Mouse (Mus musculus) heart, postnatal 0 days (tissue): Measurements from ENCODE around the gene Ano5. TPM values are rescaled to one million over a fixed set of nuclear protein-coding genes. Genes with fewer than 3 reads are reported as not detected.

Experiments used
- ATAC-seq: fragments of 200-750 bp; cut with Nextera tagmentation; 2 replicates; pipeline ENCODE4 v1.8.0; 2017; ENCODE audit warnings: low read depth, moderate number of reproducible peaks, moderate library complexity; ENCODE audit not compliant: insufficient read depth
- DNase-seq: peaks from one replicate; pipeline ENCODE4 v3.0.0-alpha.2; 2016; ENCODE audit warnings: low spot score
- H3K27ac ChIP-seq: fragments of 300-500 bp; sonication (generic); 2 replicates; pipeline ENCODE4 v1.5.1; 2014; ENCODE audit warnings: low read depth, mild to moderate bottlenecking
- H3K27me3 ChIP-seq: fragments of 300-500 bp; sonication (generic); 2 replicates; pipeline ENCODE4 v1.6.1; 2014; ENCODE audit warnings: low read length, mixed read lengths; ENCODE audit not compliant: control insufficient read depth, insufficient read depth
- H3K36me3 ChIP-seq: fragments of 300-500 bp; sonication (generic); replicated peaks from 2 replicates; pipeline ENCODE4 v1.6.1; 2014; ENCODE audit warnings: low read length, mixed read lengths; ENCODE audit not compliant: control insufficient read depth, insufficient read depth
- H3K4me1 ChIP-seq: fragments of 300-500 bp; sonication (generic); 2 replicates; pipeline ENCODE4 v1.6.1; 2014; ENCODE audit warnings: antibody characterized with exemption; ENCODE audit not compliant: control insufficient read depth, insufficient read depth
- H3K4me2 ChIP-seq: fragments of 300-500 bp; sonication (generic); 2 replicates; pipeline ENCODE4 v1.6.1; 2014; ENCODE audit warnings: low read depth, mild to moderate bottlenecking, low read length, moderate library complexity
- H3K4me3 ChIP-seq: fragments of 300-500 bp; sonication (generic); 2 replicates; pipeline ENCODE4 v1.5.1; 2014; ENCODE audit warnings: low read depth, low read length
- H3K9ac ChIP-seq: fragments of 300-500 bp; sonication (generic); replicated peaks from 2 replicates; pipeline ENCODE4 v1.6.1; 2014; ENCODE audit warnings: low read depth, low read length, mixed read lengths
- H3K9me3 ChIP-seq: fragments of 300-500 bp; sonication (generic); replicated peaks from 2 replicates; pipeline ENCODE4 v1.6.1; 2016; ENCODE audit warnings: low read length; ENCODE audit not compliant: control insufficient read depth
- CTCF ChIP-seq: IDR thresholded peaks from 2 replicates; pipeline ENCODE4 v1.5.1; 2016; ENCODE audit warnings: antibody characterized with exemption, control low read depth, low read depth
- EP300 ChIP-seq: IDR thresholded peaks from 2 replicates; pipeline ENCODE4 v1.6.1; 2016; ENCODE audit warnings: antibody characterized with exemption, low read depth
- WGBS: fragments of 180-500 bp; shearing (Covaris S2); extraction: QIAGEN DNeasy Blood & Tissue Kit; methylation state at CpG from one replicate; pipeline ENCODE4 v1.1.7; 2014; 5-methylcytosine and 5-hydroxymethylcytosine counted together
- polyA plus RNA-seq: library from polyadenylated mRNA; unstranded; fragments of >200 nt; fragmentation: Nextera tagmentation; extraction: Ambion mirVana; gene quantifications from 2 replicates; pipeline ENCODE4 v1.2.1, GENCODE M21; 2015
- total RNA-seq: library from RNA; depleted of rRNA; stranded (reverse); fragments of >200 nt; gene quantifications from 2 replicates; pipeline ENCODE4 v1.2.3, GENCODE M21; 2014; ENCODE audit warnings: low replicate concordance

Ano5 gene
- total and polyA plus RNA-seq, 2 experiments from 2014 or later, result 0.07 TPM; not detected in 1

DNA sequence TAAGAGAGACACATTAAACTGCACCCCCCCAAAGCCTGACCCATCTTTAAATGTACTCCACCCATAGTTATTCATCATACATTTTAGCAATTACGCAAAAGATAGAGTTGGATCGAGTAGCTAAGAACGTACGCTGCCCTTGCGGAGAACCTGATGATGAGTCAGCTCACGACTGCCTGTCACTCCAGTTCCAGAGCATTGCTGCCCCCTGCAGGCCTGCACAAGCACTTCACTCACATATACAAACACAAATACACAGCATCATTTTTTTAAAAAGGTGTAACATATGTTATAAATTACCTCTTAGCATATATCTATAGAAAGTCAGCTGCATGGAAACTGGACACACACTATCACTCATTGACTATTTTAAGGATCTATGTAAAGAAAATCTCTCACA lies 29.9 kb downstream of the Ano5 start:
- 53% methylated on average over 6 of the region's 6 CpGs for WGBS
- no peak for ATAC-seq
- TF ChIP-seq EP300, result no peak
- peak; percentile 25 for TF ChIP-seq CTCF

DNA sequence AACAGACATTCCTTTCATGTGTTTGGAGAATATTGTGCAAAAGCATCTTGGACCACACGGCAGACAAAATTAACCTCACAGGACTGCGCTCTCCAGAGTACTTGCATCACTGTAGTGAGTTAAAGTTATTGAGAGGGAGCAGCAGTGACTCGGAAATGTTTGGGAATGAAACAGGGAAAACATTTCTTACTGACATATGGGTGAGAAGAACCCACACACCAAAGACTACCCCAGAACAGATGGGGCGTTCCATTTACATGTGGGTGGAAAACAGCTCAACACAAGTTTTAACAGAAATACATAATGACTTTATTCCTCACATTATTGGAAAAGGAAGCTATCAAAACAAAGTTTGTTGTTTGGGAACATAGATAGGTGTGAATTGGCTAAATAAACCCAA lies 89.2 kb downstream of the Ano5 start:
- Histone ChIP-seq H3K4me3 (no peak overlapping the region), H3K27me3 (no peaks in the 10 kb centered on the region), H3K9me3 (no peaks in the 10 kb centered on the region), H3K36me3 (no peaks in the 10 kb centered on the region), H3K9ac (no peak overlapping the region), H3K4me2 (no peak overlapping the region), H3K4me1 (no peaks in the 10 kb centered on the region), H3K27ac (no peak overlapping the region)
- DNase-seq (no peak), ATAC-seq (no peak)
- TF ChIP-seq CTCF, result no peak
- no peak for TF ChIP-seq EP300
- WGBS, result 66% methylated on average over 4 of the region's 4 CpGs

More for the DNA sequence above, 29.9 kb downstream of the Ano5 start:
- no peak overlapping the region for H3K27ac ChIP-seq
- no peaks in the 10 kb centered on the region for H3K4me1 ChIP-seq
- no peak overlapping the region for H3K9ac ChIP-seq
- no peak overlapping the region for H3K4me3 ChIP-seq
- H3K27me3 ChIP-seq, result no peaks in the 10 kb centered on the region
- H3K9me3 ChIP-seq, result no peaks in the 10 kb centered on the region
- H3K4me2 ChIP-seq, result no peak overlapping the region
- no peak for DNase-seq
- H3K36me3 ChIP-seq, result no peaks in the 10 kb centered on the region

DNA sequence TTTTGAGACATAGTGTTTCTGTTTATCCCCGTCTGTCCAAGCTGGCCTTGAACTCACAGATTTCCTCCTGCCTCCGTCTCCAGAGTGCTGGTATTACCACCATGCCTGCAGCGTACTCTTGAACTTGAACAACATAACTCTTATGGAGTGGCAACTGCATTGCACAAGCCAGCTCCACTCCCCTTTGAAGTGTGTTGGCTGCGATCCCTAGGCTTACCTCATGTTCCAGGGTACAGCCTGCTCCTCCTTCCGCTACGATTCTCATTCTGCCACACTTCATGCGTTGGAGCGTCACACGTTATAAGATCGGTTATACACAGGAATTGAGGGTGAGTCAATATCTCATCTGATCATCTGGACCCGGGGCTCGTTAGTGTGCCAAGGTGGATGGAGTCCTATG lies 92.9 kb downstream of the Ano5 start:
- Histone ChIP-seq H3K9ac (no peak overlapping the region), H3K9me3 (no peaks in the 10 kb centered on the region), H3K27ac (no peak overlapping the region), H3K4me2 (no peak overlapping the region), H3K27me3 (no peaks in the 10 kb centered on the region), H3K4me1 (no peaks in the 10 kb centered on the region), H3K36me3 (no peaks in the 10 kb centered on the region), H3K4me3 (no peak overlapping the region)
- TF ChIP-seq EP300 (no peak), CTCF (no peak)
- no peak for ATAC-seq
- no peak for DNase-seq
- 80% methylated on average over 12 of the region's 12 CpGs for WGBS

DNA sequence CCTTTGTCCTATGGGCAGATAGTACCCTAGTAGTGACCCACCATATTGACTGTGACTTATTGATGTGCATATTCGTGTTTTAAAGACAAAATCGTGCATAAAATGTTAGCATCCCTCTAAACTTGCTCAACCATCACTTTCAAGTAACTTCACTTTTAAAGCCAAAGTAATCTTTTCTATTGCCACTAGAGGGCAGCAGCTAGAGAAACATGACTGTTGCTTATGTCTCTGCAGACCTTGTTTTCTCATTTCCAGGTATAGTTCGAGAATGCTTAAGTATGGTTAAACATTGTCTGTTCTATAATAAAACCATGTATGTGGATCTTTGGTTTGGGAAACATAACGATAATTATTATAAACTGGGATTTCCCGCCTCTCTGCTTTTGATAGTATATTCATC lies 103.6 kb downstream of the Ano5 start:
- H3K27me3 ChIP-seq, result no peaks in the 10 kb centered on the region
- H3K27ac ChIP-seq, result no peak overlapping the region
- H3K4me2 ChIP-seq, result no peak overlapping the region
- 32% methylated on average over 5 of the region's 5 CpGs for WGBS
- H3K4me3 ChIP-seq, result no peak overlapping the region
- no peaks in the 10 kb centered on the region for H3K4me1 ChIP-seq
- TF ChIP-seq CTCF, result peak; percentile 51
- TF ChIP-seq EP300, result no peak
- DNase-seq, result peak; percentile 9
- no peak overlapping the region for H3K9ac ChIP-seq
- no peaks in the 10 kb centered on the region for H3K36me3 ChIP-seq
- H3K9me3 ChIP-seq, result no peaks in the 10 kb centered on the region
- no peak for ATAC-seq

DNA sequence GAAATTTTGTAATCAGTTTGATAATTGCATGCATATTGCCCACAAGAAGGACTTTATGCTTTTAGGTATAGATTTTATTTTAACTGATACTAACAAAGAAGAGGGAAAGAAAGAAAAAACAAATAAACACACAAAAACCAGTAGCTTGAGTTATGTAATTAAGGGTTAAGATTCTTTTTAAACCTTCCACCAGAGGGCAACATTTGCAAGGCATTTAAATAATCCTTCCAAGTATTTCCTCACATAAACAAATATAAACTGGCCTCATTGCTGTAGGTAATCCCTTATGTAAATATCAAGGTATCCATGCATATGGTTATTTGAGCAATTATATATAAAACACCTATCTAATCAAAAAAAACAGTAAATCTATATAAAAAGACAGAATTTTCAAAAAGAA lies 107.1 kb downstream of the Ano5 start:
- Histone ChIP-seq H3K27me3 (peaks cover 16% of the 10 kb centered on the region), H3K4me2 (no peak overlapping the region), H3K9ac (no peak overlapping the region), H3K27ac (no peak overlapping the region), H3K4me3 (no peak overlapping the region), H3K4me1 (no peaks in the 10 kb centered on the region), H3K36me3 (no peaks in the 10 kb centered on the region), H3K9me3 (no peaks in the 10 kb centered on the region)
- TF ChIP-seq CTCF (peak; percentile 47), EP300 (no peak)
- DNase-seq, result no peak
- no peak for ATAC-seq

DNA sequence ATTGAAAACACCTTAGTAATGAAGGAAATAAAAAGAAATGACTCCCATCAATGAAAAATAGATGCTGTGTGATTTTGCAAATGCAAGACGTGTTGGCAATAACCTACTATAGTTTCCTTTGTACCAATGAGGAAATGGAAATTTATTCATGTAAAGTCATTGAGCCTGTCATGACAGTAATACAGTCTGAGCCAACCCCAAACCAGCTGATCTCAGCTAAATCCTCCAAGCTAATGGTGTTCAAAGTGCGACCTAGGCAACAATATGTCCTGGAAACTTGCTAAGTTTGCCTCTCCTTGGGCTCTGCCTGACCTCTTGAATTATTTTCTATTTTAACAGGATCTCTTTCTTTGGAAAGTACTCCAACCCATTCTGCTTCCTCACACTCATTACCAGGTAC lies 107.6 kb downstream of the Ano5 start:
- H3K9ac ChIP-seq, result no peak overlapping the region
- H3K4me1 ChIP-seq, result no peaks in the 10 kb centered on the region
- DNase-seq (no peak), ATAC-seq (no peak)
- H3K27me3 ChIP-seq, result peaks cover 18% of the 10 kb centered on the region
- no peak for TF ChIP-seq EP300
- TF ChIP-seq CTCF, result no peak
- 15% methylated on average over 2 of the region's 2 CpGs for WGBS
- H3K27ac ChIP-seq, result no peak overlapping the region
- no peaks in the 10 kb centered on the region for H3K9me3 ChIP-seq
- H3K36me3 ChIP-seq, result no peaks in the 10 kb centered on the region
- H3K4me3 ChIP-seq, result no peak overlapping the region
- no peak overlapping the region for H3K4me2 ChIP-seq
